Mouse (Mus musculus) embryonic facial prominence, embryonic 10.5 days (tissue): Measurements from ENCODE around the gene Smim13. TPM values are rescaled to one million over a fixed set of nuclear protein-coding genes. Genes with fewer than 3 reads are reported as not detected.
"Not testable (repeated sequence)": the region's sequence is repeated elsewhere in the genome, so short reads cannot be mapped to it uniquely, and the experiment has no call there.

Experiments used
- DNase-seq: peaks from one replicate; pipeline ENCODE4 v3.0.0-alpha.2; 2017; ENCODE audit warnings: low spot score
- H3K27ac ChIP-seq: fragments of 300-500 bp; sonication (generic); replicated peaks from 2 replicates; pipeline ENCODE4 v1.5.1; 2016; ENCODE audit warnings: mild to moderate bottlenecking
- H3K27me3 ChIP-seq: fragments of 300-500 bp; sonication (generic); replicated peaks from 2 replicates; pipeline ENCODE4 v1.6.1; 2016; ENCODE audit warnings: low read depth, mild to moderate bottlenecking; ENCODE audit not compliant: poor library complexity, severe bottlenecking
- H3K36me3 ChIP-seq: fragments of 300-500 bp; sonication (generic); replicated peaks from 2 replicates; pipeline ENCODE4 v1.6.1; 2016; ENCODE audit warnings: mild to moderate bottlenecking, moderate library complexity
- H3K4me1 ChIP-seq: fragments of 300-500 bp; sonication (generic); 2 replicates; pipeline ENCODE4 v1.6.1; 2016
- H3K4me3 ChIP-seq: fragments of 300-500 bp; sonication (generic); 2 replicates; pipeline ENCODE4 v1.5.1; 2016; ENCODE audit warnings: mild to moderate bottlenecking, moderate library complexity
- H3K9me3 ChIP-seq: fragments of 300-500 bp; sonication (generic); 2 replicates; pipeline ENCODE4 v1.6.1; 2016; ENCODE audit warnings: mild to moderate bottlenecking
- WGBS: fragments of 180-500 bp; shearing (Covaris S2); methylation state at CpG from one replicate; pipeline ENCODE4 v1.1.7; 2016; 5-methylcytosine and 5-hydroxymethylcytosine counted together
- polyA plus RNA-seq: library from polyadenylated mRNA; unstranded; fragments of >200 nt; fragmentation: Nextera tagmentation; extraction: Ambion mirVana; gene quantifications from 2 replicates; pipeline ENCODE4 v1.2.1, GENCODE M21; 2016

The Smim13 gene
- polyA plus RNA-seq, 1 experiment from 2014 or later = 12.1 TPM

DNA sequence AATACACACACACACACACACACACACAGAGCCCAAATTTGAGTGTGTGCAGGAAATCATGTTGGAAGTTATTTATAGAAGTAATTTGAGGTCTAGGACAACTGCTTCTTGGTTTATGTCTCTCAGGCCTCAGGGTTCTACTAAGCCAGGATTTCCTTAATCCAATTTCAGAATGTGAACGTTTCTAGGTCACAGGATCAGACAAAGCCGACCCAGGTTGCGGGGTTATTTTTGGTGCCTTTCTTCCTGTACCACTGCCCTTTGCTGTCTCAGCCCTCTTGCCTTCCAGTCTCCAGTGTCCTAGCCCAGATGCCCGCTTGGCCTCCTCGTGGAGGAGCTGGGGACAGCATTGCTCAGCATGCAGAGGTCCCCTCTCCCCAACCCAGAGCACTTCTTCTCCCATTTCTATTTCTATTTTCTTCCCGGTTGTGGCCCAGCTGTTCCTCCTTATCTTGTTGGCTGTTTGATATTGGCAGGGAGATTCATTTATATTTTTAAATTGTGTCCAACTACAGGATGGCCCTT lies 5.3 kb upstream of the Smim13 start:
- peaks cover 2% of the 10 kb centered on the region; the same call in 1 of the 2 replicates for H3K27me3 ChIP-seq
- no peak for DNase-seq
- WGBS = 53% methylated on average over 6 of the region's 6 CpGs
- peaks cover 6% of the 10 kb centered on the region for H3K4me1 ChIP-seq
- H3K27ac ChIP-seq = no peak overlapping the region
- H3K4me3 ChIP-seq = no peak overlapping the region
- H3K9me3 ChIP-seq = no peaks in the 10 kb centered on the region
- H3K36me3 ChIP-seq = no peaks in the 10 kb centered on the region

GRCm38 (mm10) chr13:41248751-41249520 lies 708 bp upstream of the Smim13 start:
- no peak for DNase-seq

GRCm38 (mm10) chr13:41250318-41250981 lies 806 bp downstream of the Smim13 start:
- no peak for DNase-seq
- H3K36me3 ChIP-seq = no peaks in the 10 kb centered on the region
- H3K4me3 ChIP-seq = peak overlapping the region; percentile 72
- H3K4me1 ChIP-seq = peaks cover 21% of the 10 kb centered on the region
- no peaks in the 10 kb centered on the region for H3K27me3 ChIP-seq
- WGBS = 2% methylated on average over 27 of the region's 27 CpGs
- no peaks in the 10 kb centered on the region for H3K9me3 ChIP-seq
- peak overlapping the region; percentile 93 for H3K27ac ChIP-seq

More at GRCm38 (mm10) chr13:41248751-41249520, 708 bp upstream of the Smim13 start:
- WGBS = 47% methylated on average over 12 of the region's 12 CpGs
- H3K27me3 ChIP-seq = no peaks in the 10 kb centered on the region
- H3K4me3 ChIP-seq = peak overlapping the region; percentile 72
- H3K36me3 ChIP-seq = no peaks in the 10 kb centered on the region
- no peaks in the 10 kb centered on the region for H3K9me3 ChIP-seq
- peaks cover 21% of the 10 kb centered on the region for H3K4me1 ChIP-seq
- H3K27ac ChIP-seq = peak overlapping the region; percentile 93

- not testable (repeated sequence) for H3K36me3 ChIP-seq, DNase-seq, H3K27ac ChIP-seq, H3K27me3 ChIP-seq, H3K9me3 ChIP-seq
- Histone ChIP-seq H3K4me3 (peak overlapping the region; percentile 72; the same call in 1 of the 2 replicates), H3K4me1 (peaks cover 21% of the 10 kb centered on the region)
- WGBS = 90% methylated on average over 5 of the region's 5 CpGs
Observed at GRCm38 (mm10) chr13:41251232-41251631, 1.6 kb downstream of the Smim13 start.

DNA sequence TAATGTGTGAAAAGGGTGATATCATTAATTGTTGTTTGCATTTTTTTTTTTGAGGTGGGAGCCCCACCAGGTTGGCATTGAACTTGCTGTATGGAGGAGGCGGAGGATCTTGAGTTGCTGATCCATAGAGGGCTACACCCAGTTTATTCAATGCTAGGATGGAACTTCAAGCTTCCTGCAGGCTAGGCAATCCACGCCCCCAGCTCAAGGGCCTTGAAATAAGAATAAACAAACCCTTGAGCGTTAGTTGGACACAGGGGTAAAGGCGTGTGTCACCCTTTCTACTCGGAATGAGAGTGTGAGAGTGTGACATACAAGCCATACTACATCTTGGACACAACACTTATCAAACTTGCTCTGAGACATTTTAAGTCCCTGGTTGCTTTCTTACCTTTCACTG lies 2.0 kb downstream of the Smim13 start:
- H3K4me1 ChIP-seq = peaks cover 21% of the 10 kb centered on the region
- WGBS = 77% methylated on average over 5 of the region's 5 CpGs
- no peak overlapping the region for H3K27ac ChIP-seq
- no peaks in the 10 kb centered on the region for H3K9me3 ChIP-seq
- no peaks in the 10 kb centered on the region for H3K27me3 ChIP-seq
- no peaks in the 10 kb centered on the region for H3K36me3 ChIP-seq
- no peak overlapping the region for H3K4me3 ChIP-seq
- DNase-seq = no peak

GRCm38 (mm10) chr13:41252141-41252540 lies 2.5 kb downstream of the Smim13 start:
- Histone ChIP-seq H3K4me1 (peaks cover 21% of the 10 kb centered on the region), H3K9me3 (no peaks in the 10 kb centered on the region), H3K4me3 (no peak overlapping the region), H3K27me3 (no peaks in the 10 kb centered on the region), H3K27ac (no peak overlapping the region), H3K36me3 (no peaks in the 10 kb centered on the region)
- WGBS = 74% methylated on average over 6 of the region's 6 CpGs
- DNase-seq = no peak

DNA sequence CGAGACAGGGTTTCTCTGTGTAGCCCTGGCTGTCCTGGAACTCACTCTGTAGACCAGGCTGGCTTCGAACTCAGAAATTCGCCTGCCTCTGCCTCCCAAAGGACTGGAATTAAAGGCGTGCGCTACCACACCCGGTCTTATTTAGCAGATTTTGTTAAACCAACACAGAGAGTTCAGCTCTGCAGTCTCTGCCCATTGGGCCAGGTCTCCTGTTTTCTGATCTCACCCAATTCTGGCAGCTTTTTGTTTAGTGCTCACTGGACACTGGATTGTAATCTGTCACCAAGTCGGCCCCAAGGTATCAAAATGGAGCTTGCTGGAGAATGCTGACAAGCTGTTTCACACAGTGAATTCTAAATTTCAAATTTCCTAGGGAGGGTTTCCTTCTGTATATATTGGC lies 3.1 kb downstream of the Smim13 start:
- WGBS = 94% methylated on average over 7 of the region's 7 CpGs
- no peak overlapping the region for H3K4me3 ChIP-seq
- no peak for DNase-seq

GRCm38 (mm10) chr13:41256126-41256525 lies 6.5 kb downstream of the Smim13 start:
- H3K4me3 ChIP-seq = no peak overlapping the region
- 90% methylated on average over 5 of the region's 5 CpGs for WGBS
- no peak for DNase-seq

More for the DNA sequence above, 3.1 kb downstream of the Smim13 start:
- H3K27me3 ChIP-seq = no peaks in the 10 kb centered on the region
- peaks cover 21% of the 10 kb centered on the region for H3K4me1 ChIP-seq
- H3K27ac ChIP-seq = no peak overlapping the region
- no peaks in the 10 kb centered on the region for H3K36me3 ChIP-seq
- H3K9me3 ChIP-seq = no peaks in the 10 kb centered on the region

GRCm38 (mm10) chr13:41256962-41257361 lies 7.3 kb downstream of the Smim13 start:
- no peaks in the 10 kb centered on the region for H3K9me3 ChIP-seq
- H3K36me3 ChIP-seq = no peaks in the 10 kb centered on the region
- H3K27me3 ChIP-seq = no peaks in the 10 kb centered on the region
- no peak overlapping the region for H3K4me3 ChIP-seq
- WGBS = 91% methylated on average over 3 of the region's 3 CpGs
- no peak overlapping the region for H3K27ac ChIP-seq
- peaks cover 4% of the 10 kb centered on the region for H3K4me1 ChIP-seq
- DNase-seq = no peak

More at GRCm38 (mm10) chr13:41256126-41256525, 6.5 kb downstream of the Smim13 start:
- Histone ChIP-seq H3K27ac (no peak overlapping the region), H3K27me3 (no peaks in the 10 kb centered on the region), H3K9me3 (no peaks in the 10 kb centered on the region), H3K4me1 (peaks cover 10% of the 10 kb centered on the region), H3K36me3 (no peaks in the 10 kb centered on the region)

GRCm38 (mm10) chr13:41257851-41258250 lies 8.2 kb downstream of the Smim13 start:
- WGBS = 88% methylated on average over 4 of the region's 4 CpGs
- Histone ChIP-seq H3K36me3 (no peaks in the 10 kb centered on the region), H3K4me3 (no peak overlapping the region), H3K4me1 (no peaks in the 10 kb centered on the region), H3K9me3 (no peaks in the 10 kb centered on the region), H3K27me3 (no peaks in the 10 kb centered on the region), H3K27ac (no peak overlapping the region)
- DNase-seq = no peak

DNA sequence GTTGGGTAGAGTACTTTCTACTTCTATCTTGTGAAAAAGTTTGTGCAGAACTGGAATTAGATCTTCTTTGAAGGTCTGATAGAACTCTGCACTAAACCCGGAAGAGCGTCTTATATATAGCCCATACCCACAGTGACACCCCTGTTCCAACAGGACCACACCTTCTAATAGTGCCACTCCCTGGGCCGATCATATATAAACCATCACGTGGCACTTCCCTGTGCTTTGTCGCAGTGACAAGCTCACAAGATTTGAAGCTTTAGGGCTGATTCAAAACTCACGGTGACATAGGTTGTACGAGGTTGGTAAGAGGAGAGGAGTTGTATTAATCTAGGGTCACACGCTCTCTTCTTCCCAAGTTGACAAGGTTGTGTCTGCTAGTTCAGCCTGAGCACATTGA lies 12.0 kb downstream of the Smim13 start:
- 94% methylated on average over 8 of the region's 8 CpGs for WGBS
- DNase-seq, H3K36me3 ChIP-seq, H3K4me3 ChIP-seq, H3K27me3 ChIP-seq, H3K27ac ChIP-seq, H3K9me3 ChIP-seq, H3K4me1 ChIP-seq: not testable (repeated sequence)

GRCm38 (mm10) chr13:41263304-41264006 lies 13.8 kb downstream of the Smim13 start:
- H3K27ac ChIP-seq = no peak overlapping the region
- H3K9me3 ChIP-seq = no peaks in the 10 kb centered on the region
- 86% methylated on average over 5 of the region's 5 CpGs for WGBS
- H3K27me3 ChIP-seq = no peaks in the 10 kb centered on the region
- no peak for DNase-seq
- H3K4me3 ChIP-seq = no peak overlapping the region
- H3K4me1 ChIP-seq = peaks cover 6% of the 10 kb centered on the region
- H3K36me3 ChIP-seq = no peaks in the 10 kb centered on the region
